Mouse (Mus musculus) forebrain, embryonic 13.5 days (tissue): ENCODE results near the gene Smg5. TPM values are rescaled to one million over a fixed set of nuclear protein-coding genes. Genes with fewer than 3 reads are reported as not detected.
A peak's percentile ranks its signal among the peaks of the same experiment; 100 is the strongest.
"Not testable (repeated sequence)": the region's sequence is repeated elsewhere in the genome, so short reads cannot be mapped to it uniquely, and the experiment has no call there.

ENCODE experiments used
- ATAC-seq: fragments of 200-750 bp; cut with Nextera tagmentation; 2 replicates; pipeline ENCODE4 v1.8.0; 2017
- H3K27ac ChIP-seq: fragments of 300-500 bp; sonication (generic); 2 replicates; pipeline ENCODE4 v1.5.1; 2015; ENCODE audit warnings: inconsistent platforms, mild to moderate bottlenecking, moderate library complexity
- H3K27me3 ChIP-seq: fragments of 300-500 bp; sonication (generic); 2 replicates; pipeline ENCODE4 v1.6.1; 2015; ENCODE audit warnings: mild to moderate bottlenecking, inconsistent platforms
- H3K36me3 ChIP-seq: fragments of 300-500 bp; sonication (generic); 2 replicates; pipeline ENCODE4 v1.6.1; 2015; ENCODE audit warnings: mild to moderate bottlenecking, inconsistent platforms; ENCODE audit not compliant: poor library complexity, severe bottlenecking
- H3K4me1 ChIP-seq: fragments of 300-500 bp; sonication (generic); 2 replicates; pipeline ENCODE4 v1.6.1; 2015; ENCODE audit warnings: inconsistent platforms
- H3K4me2 ChIP-seq: fragments of 300-500 bp; sonication (generic); 2 replicates; pipeline ENCODE4 v1.6.1; 2015; ENCODE audit warnings: inconsistent platforms, mild to moderate bottlenecking, moderate library complexity
- H3K4me3 ChIP-seq: fragments of 300-500 bp; sonication (generic); 2 replicates; pipeline ENCODE4 v1.5.1; 2015; ENCODE audit warnings: mild to moderate bottlenecking, inconsistent platforms
- H3K9ac ChIP-seq: fragments of 300-500 bp; sonication (generic); 2 replicates; pipeline ENCODE4 v1.6.1; 2015; ENCODE audit warnings: mild to moderate bottlenecking, inconsistent platforms
- H3K9me3 ChIP-seq: fragments of 300-500 bp; sonication (generic); replicated peaks from 2 replicates; pipeline ENCODE4 v1.6.1; 2016; ENCODE audit warnings: inconsistent platforms
- WGBS: fragments of 180-500 bp; shearing (Covaris S2); methylation state at CpG from one replicate; pipeline ENCODE4 v1.1.7; 2015; 5-methylcytosine and 5-hydroxymethylcytosine counted together
- polyA plus RNA-seq: library from polyadenylated mRNA; unstranded; fragments of >200 nt; fragmentation: Nextera tagmentation; extraction: Ambion mirVana; gene quantifications from 2 replicates; pipeline ENCODE4 v1.2.1, GENCODE M21; 2015

Gene Smg5
- polyA plus RNA-seq, 1 experiment from 2014 or later, result 62.6 TPM

DNA sequence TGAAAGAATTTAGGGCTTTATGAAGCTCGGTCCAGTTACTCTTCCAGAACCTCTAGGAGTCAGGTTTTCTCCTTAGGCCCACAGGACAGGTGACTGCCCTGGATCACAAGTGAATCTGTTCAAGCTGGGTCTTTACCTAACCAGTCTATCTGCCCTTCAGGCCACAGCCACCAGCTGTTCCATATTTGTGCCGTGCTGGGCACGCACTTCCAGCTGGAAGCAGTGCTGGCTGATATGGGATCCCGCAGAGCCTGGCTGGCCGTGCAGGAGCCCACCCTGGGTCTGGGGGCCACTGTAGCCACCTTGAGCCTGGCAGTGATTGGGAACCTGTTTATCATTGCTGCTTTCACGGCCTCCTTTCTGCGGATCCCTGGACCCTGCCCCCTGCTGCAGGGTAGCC lies 40.6 kb downstream of the Smg5 start:
- H3K4me3 ChIP-seq, H3K27me3 ChIP-seq, H3K9me3 ChIP-seq, H3K36me3 ChIP-seq: not testable (repeated sequence)
- peaks cover 13% of the 10 kb centered on the region for H3K4me1 ChIP-seq
- H3K27ac ChIP-seq, result peak overlapping the region; percentile 77
- peak overlapping the region; percentile 40; the same call in 1 of the 2 replicates for H3K9ac ChIP-seq
- H3K4me2 ChIP-seq, result 0 out of 2 replicates have a peak overlapping the region, but pooled peaks have one; percentile 42
- WGBS, result 40% methylated on average over 7 of the region's 7 CpGs
- peak; percentile 9; the same call in 1 of the 2 replicates for ATAC-seq

DNA sequence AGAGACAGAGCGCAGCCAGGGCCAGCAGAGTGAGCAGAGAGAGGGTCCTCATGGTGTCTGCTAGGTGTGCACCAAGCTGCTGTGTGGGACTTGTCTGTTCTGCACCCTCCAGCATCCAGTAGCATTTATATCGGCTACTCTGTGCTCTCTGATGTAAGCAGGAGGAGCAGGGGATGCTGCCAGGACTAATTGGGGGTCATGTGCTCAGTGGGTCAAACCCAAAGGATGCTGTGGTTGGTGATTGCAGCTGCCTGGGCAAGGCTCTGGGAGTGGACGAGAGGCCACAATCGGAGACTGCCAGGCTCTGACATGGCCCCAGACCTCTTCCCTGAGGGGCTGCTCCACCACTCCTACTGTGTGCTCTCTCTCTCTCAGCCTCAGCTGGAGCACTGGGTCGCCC lies 42.5 kb downstream of the Smg5 start, which contains the start of gene Bglap2:
Gene Bglap2 (minus strand): TSS at position 101 of the 400 bp plus-strand sequence.
- not testable (repeated sequence) for H3K27me3 ChIP-seq, H3K27ac ChIP-seq, H3K9me3 ChIP-seq, ATAC-seq, H3K4me2 ChIP-seq, H3K4me3 ChIP-seq, H3K36me3 ChIP-seq, H3K9ac ChIP-seq
- H3K4me1 ChIP-seq, result peaks cover 16% of the 10 kb centered on the region
- WGBS, result 80% methylated on average over 5 of the region's 5 CpGs

DNA sequence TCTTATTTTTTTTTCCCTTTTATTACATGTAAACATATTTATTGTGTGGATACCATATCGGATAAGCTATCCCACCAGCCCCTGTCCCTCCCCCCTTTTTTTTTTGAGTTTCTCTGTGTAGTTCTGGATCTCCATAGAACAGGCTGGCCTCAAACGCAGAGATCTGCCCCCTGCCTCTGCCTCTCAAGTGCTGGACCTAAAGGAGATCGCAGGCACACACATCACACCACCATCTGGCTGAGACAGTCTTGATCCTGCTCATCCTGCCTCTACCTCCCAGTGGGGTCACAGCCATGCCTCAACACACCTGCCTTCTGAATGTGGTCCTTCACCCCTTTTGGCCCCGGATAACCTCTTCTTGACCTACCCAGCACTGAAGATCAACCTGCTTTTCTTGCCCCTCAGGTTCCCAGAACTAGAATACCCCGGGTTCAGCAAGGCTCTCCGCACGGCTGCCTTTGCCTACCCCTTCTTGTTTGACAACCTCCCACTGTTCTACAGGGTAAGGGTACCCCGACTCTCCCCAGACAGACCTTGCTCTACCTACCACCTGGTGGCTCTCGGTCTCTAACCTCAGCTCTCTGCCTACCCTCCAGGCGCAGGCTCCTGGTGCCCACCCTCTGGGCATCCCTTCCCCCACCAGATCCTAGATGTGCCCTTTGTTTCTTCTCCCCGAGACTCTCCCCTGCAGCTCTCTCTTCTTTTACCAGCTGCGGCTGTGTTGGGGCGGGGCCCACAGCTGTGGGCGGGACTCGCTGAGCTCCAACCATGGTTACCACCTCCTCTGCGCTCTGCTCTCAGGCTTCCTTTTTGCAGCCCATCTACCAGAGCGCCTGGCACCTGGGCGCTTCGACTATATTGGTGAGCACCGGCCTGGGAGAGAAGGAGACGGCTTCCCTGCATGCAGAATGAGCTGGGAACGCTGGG lies 45.6 kb downstream of the Smg5 start:
- Histone ChIP-seq H3K4me2 (peak overlapping the region; percentile 55), H3K27ac (peak overlapping the region; percentile 87), H3K4me3 (peak overlapping the region; percentile 29)
- ATAC-seq, result peak; percentile 94
- H3K4me1 ChIP-seq, H3K9me3 ChIP-seq, H3K9ac ChIP-seq, H3K27me3 ChIP-seq, H3K36me3 ChIP-seq: not testable (repeated sequence)
- 5% methylated on average over 22 of the region's 22 CpGs for WGBS

DNA sequence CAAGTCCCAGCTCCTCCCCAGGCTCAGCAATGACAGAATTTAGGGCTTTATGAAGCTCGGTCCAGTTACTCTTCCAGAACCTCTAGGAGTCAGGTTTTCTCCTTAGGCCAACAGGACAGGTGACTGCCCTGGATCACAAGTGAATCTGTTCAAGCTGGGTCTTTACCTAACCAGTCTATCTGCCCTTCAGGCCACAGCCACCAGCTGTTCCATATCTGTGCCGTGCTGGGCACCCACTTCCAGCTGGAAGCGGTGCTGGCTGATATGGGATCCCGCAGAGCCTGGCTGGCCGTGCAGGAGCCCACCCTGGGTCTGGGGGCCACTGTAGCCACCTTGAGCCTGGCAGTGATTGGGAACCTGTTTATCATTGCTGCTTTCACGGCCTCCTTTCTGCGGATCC lies 46.3 kb downstream of the Smg5 start:
- not testable (repeated sequence) for H3K27ac ChIP-seq, H3K27me3 ChIP-seq, H3K4me1 ChIP-seq, H3K4me3 ChIP-seq, H3K9ac ChIP-seq, H3K9me3 ChIP-seq, H3K36me3 ChIP-seq
- ATAC-seq, result peak; percentile 31; the same call in 1 of the 2 replicates
- H3K4me2 ChIP-seq, result peak overlapping the region; percentile 55; the same call in 1 of the 2 replicates
- 13% methylated on average over 1 of the region's 7 CpGs for WGBS

DNA sequence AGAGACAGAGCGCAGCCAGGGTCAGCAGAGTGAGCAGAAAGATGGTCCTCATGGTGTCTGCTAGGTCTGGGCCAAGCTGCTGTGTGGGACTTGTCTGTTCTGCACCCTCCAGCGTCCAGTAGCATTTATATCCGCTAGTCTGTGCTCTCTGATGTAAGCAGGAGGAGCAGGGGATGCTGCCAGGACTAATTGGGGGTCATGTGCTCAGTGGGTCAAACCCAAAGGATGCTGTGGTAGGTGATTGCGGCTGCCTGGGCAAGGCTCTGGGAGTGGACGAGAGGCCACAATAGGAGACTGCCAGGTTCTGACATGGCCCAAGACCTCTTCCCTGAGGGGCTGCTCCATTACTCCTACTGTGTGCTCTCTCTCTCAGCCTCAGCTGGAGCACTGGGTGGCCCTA lies 48.3 kb downstream of the Smg5 start, which contains the start of gene Bglap:
Gene Bglap (minus strand): TSS at position 101 of the 400 bp plus-strand sequence.
- Histone ChIP-seq H3K4me3 (no peak within 1 kb of the TSS), H3K4me1 (peaks cover 8% of the 10 kb centered on the region), H3K9me3 (no peaks in the 10 kb centered on the region), H3K36me3 (no peaks in the 10 kb centered on the region), H3K27me3 (no peaks in the 10 kb centered on the region), H3K9ac (no peak within 1 kb of the TSS), H3K4me2 (no peak within 1 kb of the TSS), H3K27ac (no peak within 1 kb of the TSS)
- ATAC-seq, result no peak
- WGBS, result 79% methylated on average over 5 of the region's 5 CpGs

DNA sequence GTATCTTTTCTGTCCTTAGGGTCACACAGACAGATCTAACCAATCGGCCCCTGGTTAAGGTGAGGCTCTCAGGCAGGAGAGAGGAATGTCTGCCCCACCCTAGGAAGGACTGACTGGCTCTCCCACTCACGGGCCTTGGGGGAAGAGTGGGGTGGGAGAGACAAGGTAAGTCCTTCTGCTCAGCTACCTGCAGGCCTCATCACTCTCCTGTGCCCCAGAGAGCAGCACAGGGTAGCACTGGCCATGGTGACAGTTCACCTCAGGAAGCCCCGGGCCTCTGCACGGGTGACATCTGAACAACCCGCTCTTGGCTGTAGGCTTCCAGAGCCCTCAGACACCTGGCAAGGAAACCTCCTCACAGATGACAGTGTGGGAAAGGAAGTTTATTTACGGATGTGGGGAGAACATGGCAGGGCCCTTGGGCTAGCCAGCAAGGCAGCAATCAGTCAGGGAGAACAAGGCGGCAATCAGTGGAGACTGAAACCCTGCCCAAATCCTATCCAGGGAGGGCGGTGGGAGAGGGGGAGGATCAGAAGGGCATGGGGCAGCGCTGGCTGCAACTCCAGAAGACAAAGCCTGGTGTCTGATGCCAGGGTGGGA lies 57.8 kb downstream of the Smg5 start:
- no peak overlapping the region for H3K27ac ChIP-seq
- H3K27me3 ChIP-seq, result no peaks in the 10 kb centered on the region
- ATAC-seq, result no peak
- WGBS, result 90% methylated on average over 9 of the region's 9 CpGs
- H3K9me3 ChIP-seq, result no peaks in the 10 kb centered on the region
- H3K4me3 ChIP-seq, result no peak overlapping the region
- H3K4me1 ChIP-seq, result no peaks in the 10 kb centered on the region
- no peak overlapping the region for H3K9ac ChIP-seq
- no peak overlapping the region for H3K4me2 ChIP-seq
- H3K36me3 ChIP-seq, result peaks cover 36% of the 10 kb centered on the region

DNA sequence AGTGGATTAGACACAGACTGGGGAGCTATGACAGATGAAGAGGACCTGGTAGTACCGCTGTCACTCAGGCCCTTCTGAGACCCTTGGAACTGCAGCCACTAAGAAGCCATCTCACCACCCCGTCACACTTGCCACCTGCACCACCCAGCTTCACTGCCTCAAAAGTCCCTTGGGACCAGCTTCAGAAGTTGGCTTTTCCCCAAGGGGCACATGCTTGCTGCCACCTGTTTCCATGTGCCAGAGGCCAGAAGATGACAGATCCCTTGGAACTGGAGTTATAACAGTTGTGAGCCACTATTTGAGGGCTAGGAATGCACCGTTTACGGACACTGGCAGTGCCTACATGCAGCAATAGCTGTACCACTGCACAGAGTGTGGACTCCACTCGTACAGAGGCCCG lies 59.2 kb downstream of the Smg5 start:
- Histone ChIP-seq H3K4me2 (no peak overlapping the region), H3K9me3 (no peaks in the 10 kb centered on the region), H3K4me1 (no peaks in the 10 kb centered on the region), H3K27ac (no peak overlapping the region), H3K27me3 (no peaks in the 10 kb centered on the region), H3K36me3 (peaks cover 42% of the 10 kb centered on the region), H3K9ac (no peak overlapping the region), H3K4me3 (no peak overlapping the region)
- ATAC-seq, result no peak
- 93% methylated on average over 6 of the region's 6 CpGs for WGBS

DNA sequence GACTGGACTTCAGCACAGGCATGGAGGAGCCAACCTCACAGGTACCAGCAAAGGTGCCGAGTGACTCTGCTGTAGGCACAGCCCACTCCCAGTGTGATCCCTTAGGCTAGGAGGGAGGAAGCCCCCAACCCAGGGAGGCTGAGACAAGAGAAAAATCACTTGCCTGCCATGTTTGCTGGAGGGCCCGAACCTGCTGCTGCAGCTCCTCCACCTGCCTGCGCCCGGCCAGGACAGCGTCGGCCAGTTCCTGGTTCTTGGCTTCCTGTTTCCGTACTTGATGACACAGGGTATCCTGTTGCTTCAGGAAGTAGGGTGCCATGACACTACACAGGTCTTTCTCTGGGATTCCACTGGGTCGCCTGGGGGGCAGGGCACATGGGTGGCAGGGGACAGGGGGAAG lies 59.7 kb downstream of the Smg5 start:
- WGBS, result 95% methylated on average over 8 of the region's 8 CpGs
- Histone ChIP-seq H3K4me1 (no peaks in the 10 kb centered on the region), H3K27me3 (no peaks in the 10 kb centered on the region), H3K36me3 (peaks cover 42% of the 10 kb centered on the region), H3K9ac (no peak overlapping the region), H3K4me3 (no peak overlapping the region), H3K9me3 (no peaks in the 10 kb centered on the region), H3K27ac (no peak overlapping the region), H3K4me2 (no peak overlapping the region)
- ATAC-seq, result no peak

DNA sequence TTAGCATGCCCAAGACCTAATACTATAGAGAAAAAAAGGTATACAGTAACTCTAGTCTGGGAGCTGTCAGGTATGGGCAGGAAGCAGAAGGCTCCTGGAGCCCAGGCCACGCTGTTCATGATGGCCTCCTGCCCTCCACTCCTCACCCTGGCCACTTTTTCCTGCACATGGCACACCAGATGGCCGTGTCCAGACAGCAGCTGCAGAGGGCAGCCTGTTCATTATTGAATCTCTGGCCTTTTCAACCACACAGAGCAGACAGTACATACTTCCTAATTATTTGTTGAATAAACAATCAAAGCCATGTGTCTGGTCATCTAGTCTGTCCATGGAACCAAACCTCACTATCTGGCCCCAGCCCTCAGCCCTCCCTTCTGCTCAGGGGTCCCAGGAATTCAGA lies 62.6 kb downstream of the Smg5 start:
- no peak for ATAC-seq
- H3K9me3 ChIP-seq, result no peaks in the 10 kb centered on the region
- no peak overlapping the region for H3K4me3 ChIP-seq
- H3K27me3 ChIP-seq, result no peaks in the 10 kb centered on the region
- H3K27ac ChIP-seq, result no peak overlapping the region
- H3K9ac ChIP-seq, result no peak overlapping the region
- H3K4me2 ChIP-seq, result no peak overlapping the region
- no peaks in the 10 kb centered on the region for H3K4me1 ChIP-seq
- H3K36me3 ChIP-seq, result peaks cover 56% of the 10 kb centered on the region
- 85% methylated on average over 2 of the region's 2 CpGs for WGBS

DNA sequence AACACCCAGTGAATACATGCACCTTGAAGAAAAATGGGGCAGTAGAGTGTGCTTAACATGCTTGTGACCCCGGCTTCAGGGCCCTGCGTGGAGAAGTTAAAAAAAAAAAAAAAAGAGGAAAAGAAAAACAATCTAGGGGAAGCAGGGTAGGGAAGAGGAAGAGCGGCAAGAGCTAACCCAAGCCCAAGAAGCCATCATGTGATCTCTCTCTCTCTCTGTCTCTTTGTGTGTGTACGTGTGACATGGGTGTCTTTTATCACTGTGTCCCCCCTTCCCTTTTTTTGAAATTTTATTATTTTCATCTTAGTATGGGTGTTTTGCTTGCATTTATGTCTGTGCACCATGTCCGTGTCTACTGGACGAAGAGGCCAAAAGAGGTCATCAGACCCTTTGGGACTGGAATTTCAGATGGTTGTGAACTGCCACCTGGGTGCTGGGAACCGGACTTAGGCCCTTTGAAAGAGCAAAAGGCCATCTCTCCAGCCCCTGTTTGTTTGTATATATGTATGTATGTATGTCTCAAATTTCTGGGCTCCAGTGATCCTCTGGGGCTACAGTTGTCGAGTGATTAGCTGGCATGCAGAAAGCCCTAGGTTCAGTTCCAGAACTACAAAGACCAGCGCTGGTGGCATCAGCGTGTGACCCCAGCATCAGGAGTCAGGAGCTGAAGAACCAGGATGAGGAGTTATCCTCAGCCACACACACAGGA lies 67.6 kb downstream of the Smg5 start:
- H3K4me1 ChIP-seq, result peaks cover 16% of the 10 kb centered on the region
- H3K27me3 ChIP-seq, result no peaks in the 10 kb centered on the region
- WGBS, result 93% methylated on average over 10 of the region's 10 CpGs
- H3K36me3 ChIP-seq, result peaks cover 33% of the 10 kb centered on the region
- H3K9me3 ChIP-seq, result no peaks in the 10 kb centered on the region
- H3K4me2 ChIP-seq, result no peak overlapping the region
- no peak for ATAC-seq
- H3K27ac ChIP-seq, result no peak overlapping the region
- no peak overlapping the region for H3K4me3 ChIP-seq
- no peak overlapping the region for H3K9ac ChIP-seq

DNA sequence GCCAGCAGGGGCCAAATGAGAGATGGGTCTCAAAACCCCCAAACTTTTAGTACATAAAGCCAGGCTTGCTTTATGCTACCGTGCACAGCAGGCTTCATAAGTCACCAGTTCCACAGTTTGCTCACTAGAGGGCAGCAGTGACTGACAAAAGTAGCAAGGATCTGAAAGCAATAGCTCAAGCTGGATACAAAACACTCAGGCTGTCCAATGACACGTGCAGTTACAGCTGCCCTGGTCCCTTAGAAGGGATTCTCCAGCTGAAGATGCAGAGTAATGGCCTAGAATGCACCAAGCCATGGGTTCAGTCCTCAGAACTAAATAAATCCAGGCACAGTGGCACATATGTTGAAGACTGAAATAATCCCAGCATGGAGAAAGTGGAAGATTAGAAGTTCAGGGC lies 71.0 kb downstream of the Smg5 start:
- Histone ChIP-seq H3K9ac (no peak overlapping the region), H3K27me3 (no peaks in the 10 kb centered on the region), H3K9me3 (no peaks in the 10 kb centered on the region), H3K27ac (no peak overlapping the region), H3K36me3 (peaks cover 25% of the 10 kb centered on the region), H3K4me3 (no peak overlapping the region), H3K4me2 (no peak overlapping the region), H3K4me1 (peaks cover 30% of the 10 kb centered on the region)
- peak; percentile 16; the same call in 1 of the 2 replicates for ATAC-seq
- 0% methylated on average over 2 of the region's 2 CpGs for WGBS

DNA sequence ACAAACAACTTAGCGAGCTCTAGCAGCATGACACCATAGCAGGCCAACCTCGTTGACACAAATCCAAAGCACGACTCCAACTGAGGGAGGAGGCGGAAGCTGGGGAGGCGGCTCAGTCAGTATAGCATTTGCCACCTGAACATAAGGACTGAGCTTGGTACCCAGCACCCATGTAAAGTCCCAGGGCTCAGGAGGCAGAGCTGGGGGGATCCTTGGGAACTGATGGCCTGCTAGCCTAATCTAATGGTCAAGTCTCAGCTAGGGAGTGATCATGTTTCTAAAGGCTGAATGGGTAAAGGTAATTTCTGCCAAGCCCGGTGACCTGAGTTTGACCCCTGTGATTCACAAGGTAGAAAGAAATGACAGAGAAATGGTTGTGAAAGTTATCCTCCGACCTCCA lies 71.5 kb downstream of the Smg5 start:
- Histone ChIP-seq H3K27me3 (no peaks in the 10 kb centered on the region), H3K9ac (no peak overlapping the region), H3K4me3 (no peak overlapping the region), H3K36me3 (peaks cover 26% of the 10 kb centered on the region), H3K9me3 (no peaks in the 10 kb centered on the region), H3K4me1 (peaks cover 30% of the 10 kb centered on the region), H3K27ac (no peak overlapping the region), H3K4me2 (no peak overlapping the region)
- no peak for ATAC-seq
- WGBS, result 57% methylated on average over 7 of the region's 7 CpGs
